Mouse (Mus musculus) C2C12 (cell line): ENCODE data around the gene Phgr1. TPM values are rescaled to one million over a fixed set of nuclear protein-coding genes. Genes with fewer than 3 reads are reported as not detected.

Experiments
- H3K27me3 ChIP-seq: one replicate; pipeline ENCODE4 v1.6.1; 2011; ENCODE audit not compliant: control insufficient read depth, insufficient read depth, insufficient read length
- H3K36me3 ChIP-seq: one replicate; pipeline ENCODE4 v1.6.1; 2011; ENCODE audit not compliant: control insufficient read depth, insufficient read depth
- H3K4me3 ChIP-seq: one replicate; pipeline ENCODE4 v1.5.1; 2011; ENCODE audit warnings: mild to moderate bottlenecking, control low read depth; ENCODE audit not compliant: poor library complexity, insufficient read depth, severe bottlenecking
- H3K79me2 ChIP-seq: one replicate; pipeline ENCODE4 v1.6.1; 2011; ENCODE audit not compliant: control insufficient read depth, insufficient read depth
- H3K79me3 ChIP-seq: one replicate; pipeline ENCODE4 v1.6.1; 2011; ENCODE audit warnings: low read depth, control low read depth
- H3ac ChIP-seq: one replicate; pipeline ENCODE3; 2011; ENCODE audit warnings: low read depth; ENCODE audit not compliant: control insufficient read depth, insufficient read length
- CEBPB ChIP-seq: IDR thresholded peaks from one replicate; pipeline ENCODE4 v1.6.1; 2011; ENCODE audit warnings: low read depth, mild to moderate bottlenecking, control low read depth, moderate library complexity
- CTCF ChIP-seq: IDR thresholded peaks from one replicate; pipeline ENCODE4 v1.5.1; 2011; ENCODE audit not compliant: control insufficient read depth, insufficient read depth, insufficient read length
- FOSL1 ChIP-seq: IDR thresholded peaks from one replicate; pipeline ENCODE4 v1.8.0; 2011; ENCODE audit warnings: mild to moderate bottlenecking, low read length; ENCODE audit not compliant: poor library complexity, insufficient read depth, severe bottlenecking
- MAX ChIP-seq: IDR thresholded peaks from one replicate; pipeline ENCODE4 v1.6.1; 2011; ENCODE audit warnings: mild to moderate bottlenecking, control low read depth
- MYOD1 ChIP-seq: IDR thresholded peaks from one replicate; pipeline ENCODE4 v1.6.1; 2011; ENCODE audit warnings: low read depth; ENCODE audit not compliant: control insufficient read depth, insufficient read length
- MYOG ChIP-seq: IDR thresholded peaks from one replicate; pipeline ENCODE4 v1.6.1; 2011; ENCODE audit not compliant: control insufficient read depth, insufficient read length; ENCODE audit errors: extremely low read depth
- USF1 ChIP-seq: IDR thresholded peaks from one replicate; pipeline ENCODE4 v1.6.1; 2011; ENCODE audit warnings: low read depth, mild to moderate bottlenecking, control low read depth, moderate library complexity
- polyA plus RNA-seq: library from polyadenylated mRNA; unstranded; fragments of >200 nt; fragmentation: generic; extraction: Trizol; gene quantifications from one replicate; pipeline ENCODE4 v1.2.1, GENCODE M21; 2012; ENCODE audit warnings: missing spikeins

Phgr1 gene
- polyA plus RNA-seq, 1 experiment = not detected

- H3K79me2 ChIP-seq = peaks cover 8% of the 10 kb centered on the region
- H3K4me3 ChIP-seq = no peak overlapping the region
- TF ChIP-seq FOSL1 = no peak
- no peak for TF ChIP-seq CEBPB
- TF ChIP-seq MYOD1 = no peak
- TF ChIP-seq MYOG = no peak
- TF ChIP-seq MAX = no peak
- no peak for TF ChIP-seq USF1
- TF ChIP-seq CTCF = no peak
- H3ac ChIP-seq = no peak overlapping the region
- H3K36me3 ChIP-seq = peaks cover 36% of the 10 kb centered on the region
- no peaks in the 10 kb centered on the region for H3K27me3 ChIP-seq
- H3K79me3 ChIP-seq = no peaks in the 10 kb centered on the region
These were observed 18.4 kb upstream of the Phgr1 start for GRCm38 (mm10) chr2:118754143-118754542.

DNA sequence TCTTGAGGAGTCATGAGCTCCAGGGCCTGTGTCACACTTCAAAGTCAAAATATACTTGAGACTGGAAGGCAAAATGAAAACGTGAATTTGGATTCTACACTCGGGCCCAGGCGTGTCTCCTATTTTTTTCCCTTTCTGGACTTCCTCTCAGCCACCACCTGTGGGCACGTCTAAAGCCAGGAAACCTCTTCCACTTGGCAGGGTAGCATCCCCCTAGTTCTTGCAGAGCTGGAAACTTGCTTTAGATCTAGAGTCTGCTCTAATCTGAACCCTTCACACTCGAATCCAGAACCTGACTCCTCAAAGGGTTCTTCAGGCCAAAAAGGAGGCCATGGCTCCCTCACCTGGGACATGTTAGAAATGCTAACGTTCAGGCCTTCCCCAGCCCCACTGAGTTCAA lies 17.2 kb upstream of the Phgr1 start:
- Histone ChIP-seq H3K27me3 (no peaks in the 10 kb centered on the region), H3K4me3 (no peak overlapping the region), H3K36me3 (peaks cover 49% of the 10 kb centered on the region), H3K79me2 (peaks cover 21% of the 10 kb centered on the region), H3ac (no peak overlapping the region), H3K79me3 (peaks cover 8% of the 10 kb centered on the region)
- TF ChIP-seq MYOD1 (no peak), FOSL1 (no peak), MAX (no peak), MYOG (no peak), USF1 (no peak), CEBPB (no peak), CTCF (no peak)

GRCm38 (mm10) chr2:118756103-118756502 lies 16.5 kb upstream of the Phgr1 start:
- peaks cover 28% of the 10 kb centered on the region for H3K79me2 ChIP-seq
- H3K27me3 ChIP-seq = no peaks in the 10 kb centered on the region
- H3K79me3 ChIP-seq = peaks cover 9% of the 10 kb centered on the region
- H3K36me3 ChIP-seq = peaks cover 51% of the 10 kb centered on the region
- no peak for TF ChIP-seq MYOD1
- TF ChIP-seq FOSL1 = no peak
- TF ChIP-seq CTCF = no peak
- H3K4me3 ChIP-seq = no peak overlapping the region
- H3ac ChIP-seq = no peak overlapping the region

DNA sequence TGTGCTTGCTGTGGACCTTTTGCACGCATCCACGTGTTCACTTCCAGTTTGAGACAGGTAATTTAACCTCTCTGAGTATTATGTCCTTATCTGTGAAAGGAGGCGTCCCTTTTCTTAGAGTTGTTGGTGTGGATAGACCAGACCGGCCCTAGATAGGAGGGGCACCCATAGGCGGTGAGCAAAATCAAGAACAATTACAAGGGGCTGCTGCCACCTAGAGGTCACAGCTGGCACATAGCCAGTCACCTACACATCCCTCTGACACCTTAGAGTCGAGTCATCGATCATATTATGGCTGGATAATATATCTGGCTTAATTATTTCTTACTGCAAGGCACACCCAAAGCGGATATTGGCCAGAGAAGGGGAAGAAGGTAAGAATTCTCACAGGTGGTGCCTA lies 12.7 kb upstream of the Phgr1 start:
- Histone ChIP-seq H3K36me3 (peaks cover 51% of the 10 kb centered on the region), H3K79me2 (peaks cover 43% of the 10 kb centered on the region), H3K79me3 (peaks cover 10% of the 10 kb centered on the region), H3ac (no peak overlapping the region), H3K27me3 (no peaks in the 10 kb centered on the region), H3K4me3 (peak overlapping the region; percentile 46)
- TF ChIP-seq CTCF = peak; percentile 47
- no peak for TF ChIP-seq USF1
- no peak for TF ChIP-seq FOSL1
- TF ChIP-seq MAX = no peak

DNA sequence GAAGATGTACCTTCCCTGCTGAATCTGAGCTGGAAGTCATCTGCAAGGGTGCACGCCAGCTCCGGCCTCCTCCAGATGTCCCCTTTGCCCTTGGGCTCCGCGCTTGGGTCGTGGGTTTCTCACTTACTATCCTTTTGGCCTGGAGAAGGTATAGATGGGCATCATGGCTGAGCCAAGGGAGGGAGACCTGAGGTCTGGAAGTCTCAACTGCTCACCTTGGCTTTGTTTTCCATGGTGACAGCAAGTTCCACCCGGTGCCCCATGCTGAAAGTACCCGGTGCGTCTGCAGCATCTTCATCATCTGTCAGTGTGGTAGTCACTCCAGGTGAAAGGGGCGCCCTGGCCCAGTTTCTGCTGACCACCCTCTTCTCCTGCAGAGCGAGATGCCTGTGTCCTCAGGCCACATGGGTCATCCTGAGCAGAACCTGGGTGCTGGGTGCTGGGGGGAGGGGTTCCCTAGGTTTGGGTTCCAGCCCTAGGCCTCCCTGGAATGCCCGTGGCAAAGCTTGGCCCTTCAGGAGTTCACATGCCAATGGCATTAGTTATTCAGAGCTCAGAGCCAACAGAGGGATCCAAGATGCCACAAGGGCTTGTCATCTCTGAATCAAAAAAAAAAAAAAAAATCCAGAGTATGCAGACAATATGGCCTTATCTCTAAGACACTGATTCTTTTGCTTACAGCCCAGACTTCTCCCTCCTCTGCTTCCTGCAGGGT lies 12.1 kb upstream of the Phgr1 start:
- Histone ChIP-seq H3K79me2 (peaks cover 43% of the 10 kb centered on the region), H3K79me3 (peaks cover 10% of the 10 kb centered on the region), H3ac (peak overlapping the region; percentile 88), H3K36me3 (peaks cover 50% of the 10 kb centered on the region), H3K27me3 (no peaks in the 10 kb centered on the region), H3K4me3 (peak overlapping the region; percentile 46)
- TF ChIP-seq MAX = peak; percentile 64
- TF ChIP-seq MYOD1 = no peak
- peak; percentile 67 for TF ChIP-seq FOSL1

DNA sequence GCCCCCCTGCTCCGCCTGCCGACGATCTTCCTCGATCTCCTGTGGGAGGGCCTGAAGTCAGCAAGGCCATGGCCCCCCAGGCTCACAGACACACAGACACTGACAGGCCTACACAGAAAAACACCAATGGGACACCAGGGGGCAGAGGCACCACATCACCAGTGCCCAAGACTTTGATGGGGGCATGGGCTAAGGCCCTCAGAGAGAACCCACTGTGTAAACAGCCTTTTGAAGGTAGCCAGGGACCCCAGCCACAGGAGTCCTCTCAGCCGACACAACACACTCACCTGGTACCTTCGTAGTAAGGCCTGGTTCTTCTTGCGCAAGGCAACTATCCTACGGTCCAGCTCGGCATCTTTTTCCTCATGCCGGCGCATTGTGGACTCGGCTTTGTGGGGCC lies 11.2 kb upstream of the Phgr1 start:
- Histone ChIP-seq H3K79me2 (peaks cover 43% of the 10 kb centered on the region), H3K27me3 (no peaks in the 10 kb centered on the region), H3K4me3 (peak overlapping the region; percentile 46), H3K36me3 (peaks cover 42% of the 10 kb centered on the region), H3K79me3 (peaks cover 10% of the 10 kb centered on the region), H3ac (peak overlapping the region; percentile 88)
- TF ChIP-seq USF1 = no peak
- no peak for TF ChIP-seq FOSL1
- peak; percentile 55 for TF ChIP-seq CEBPB
- TF ChIP-seq MAX = no peak
- peak; percentile 57 for TF ChIP-seq CTCF
